Mouse (Mus musculus) ES-E14 (cell line): ENCODE measurements at regions not wholly inside any gene's neighbourhood (a gene's known extent, or its start where the extent isn't known, plus 50 kb on each side); places are given as distances from the start of the nearest gene placed in this dataset.

Experiments used
- CHD2 ChIP-seq: IDR thresholded peaks from 2 replicates; pipeline ENCODE4 v1.6.1; 2014; ENCODE audit warnings: mild to moderate bottlenecking, low read depth, low read length, inconsistent platforms
- HCFC1 ChIP-seq: IDR thresholded peaks from 2 replicates; pipeline ENCODE4 v1.6.1; 2012; ENCODE audit warnings: low read length, inconsistent platforms, borderline replicate concordance; ENCODE audit not compliant: insufficient read depth
- MAFK ChIP-seq: IDR thresholded peaks from 2 replicates; pipeline ENCODE4 v1.6.1; 2014; ENCODE audit warnings: mild to moderate bottlenecking, low read depth, low read length, inconsistent platforms; ENCODE audit not compliant: insufficient read depth
- ZC3H11A ChIP-seq: IDR thresholded peaks from 2 replicates; pipeline ENCODE4 v1.6.1; 2012; ENCODE audit warnings: low read depth, mild to moderate bottlenecking, inconsistent platforms, low read length, borderline replicate concordance
- ZNF384 ChIP-seq: IDR thresholded peaks from 2 replicates; pipeline ENCODE4 v1.6.1; 2012; ENCODE audit warnings: low read depth, low read length, inconsistent platforms

- TF ChIP-seq MAFK (no peak), CHD2 (no peak), HCFC1 (no peak), ZNF384 (no peak), ZC3H11A (no peak)
Observed at GRCm38 (mm10) chr6:50720346-50720745, 66.1 kb upstream of the Npvf start.
